Mouse (Mus musculus): ENCODE results near the gene Pitpnm3. TPM values are rescaled to one million over a fixed set of nuclear protein-coding genes. Genes with fewer than 3 reads are reported as not detected.

The Pitpnm3 gene
- total RNA-seq, 2 experiments from 2014 or later: 20.9 to 25.5 TPM

DNA sequence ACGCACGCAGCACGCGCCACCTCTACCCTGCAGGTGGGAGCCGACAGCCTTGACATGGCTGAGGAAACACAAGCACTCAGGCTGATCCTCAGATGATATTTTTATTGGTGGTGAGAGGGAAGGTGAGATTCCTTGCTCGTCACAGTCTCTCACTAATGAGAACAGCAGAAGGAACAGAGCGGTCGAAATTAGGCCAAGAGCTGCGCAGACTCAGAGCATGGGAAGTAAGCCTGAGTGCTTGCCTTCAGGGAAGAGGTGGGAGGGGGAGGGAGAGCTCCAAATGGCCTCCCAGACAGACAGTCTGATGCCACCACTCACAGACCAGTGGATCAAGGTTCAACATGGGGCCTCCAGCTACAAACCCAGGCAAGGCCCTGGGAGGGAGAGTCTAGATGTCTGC, 109.1 kb downstream of the Pitpnm3 start:
- DNase-seq: no peak
- intact Hi-C loops (cut with DNase I): loop anchor here (10.0 kb wide), 2 partner anchors 182 to 352 kb away; no protein-coding TSS in a partner anchor

DNA sequence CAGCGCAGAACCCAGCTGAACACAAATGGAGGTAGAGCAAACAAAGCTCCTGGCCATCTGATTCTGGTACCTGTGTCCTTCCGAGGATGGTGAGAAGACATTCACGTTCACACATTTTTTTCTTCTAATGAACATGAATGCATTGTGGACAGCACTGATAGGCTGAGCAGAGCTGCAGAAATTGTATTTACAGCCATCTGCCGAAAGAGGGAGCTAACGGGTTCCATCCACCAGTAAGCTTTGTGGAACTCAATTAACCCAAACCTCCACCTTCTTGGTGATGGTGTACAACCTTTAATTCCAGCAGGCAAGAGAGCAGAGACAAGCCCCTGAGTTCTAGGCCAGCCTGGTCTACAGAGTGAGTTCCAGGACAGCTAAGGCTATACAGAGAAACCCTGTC, 109.7 kb downstream of the Pitpnm3 start:
- intact Hi-C loops (cut with DNase I): loop anchor here (10.0 kb wide), 2 partner anchors 181 to 351 kb away; no protein-coding TSS in a partner anchor
- no peak for DNase-seq

DNA sequence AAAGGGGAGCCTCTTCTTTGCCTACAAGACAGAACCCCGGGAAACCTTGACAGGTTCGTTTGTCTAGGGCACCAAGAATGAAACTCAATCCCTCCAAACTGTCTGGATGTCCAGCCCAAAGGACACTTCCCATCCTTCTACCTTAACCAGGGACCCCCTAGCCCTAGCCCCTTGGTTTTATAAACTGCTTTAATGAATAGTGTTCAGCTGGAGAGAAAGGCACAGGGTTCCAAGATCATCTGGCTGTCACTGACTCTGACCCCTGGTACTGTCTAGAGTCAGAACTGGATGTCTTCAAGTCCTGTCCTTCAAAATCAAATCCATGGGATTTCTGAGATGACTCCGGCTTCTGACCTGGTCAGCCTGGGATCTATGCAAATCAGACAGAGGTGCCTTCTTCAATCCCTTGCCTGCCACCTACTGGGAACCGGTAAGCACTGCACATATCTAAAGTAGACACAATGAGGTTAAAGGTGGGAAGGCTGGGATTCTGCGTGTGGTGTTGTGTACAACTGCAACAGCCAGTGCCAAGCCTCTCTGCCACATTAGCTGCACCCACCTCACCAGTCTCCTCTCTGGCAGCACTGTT, 111.3 kb downstream of the Pitpnm3 start:
- intact Hi-C loops (cut with DNase I): loop anchor here (5.0 to 10.0 kb wide), 3 partner anchors 179 to 349 kb away; no protein-coding TSS in a partner anchor
- DNase-seq: peak; percentile 77

DNA sequence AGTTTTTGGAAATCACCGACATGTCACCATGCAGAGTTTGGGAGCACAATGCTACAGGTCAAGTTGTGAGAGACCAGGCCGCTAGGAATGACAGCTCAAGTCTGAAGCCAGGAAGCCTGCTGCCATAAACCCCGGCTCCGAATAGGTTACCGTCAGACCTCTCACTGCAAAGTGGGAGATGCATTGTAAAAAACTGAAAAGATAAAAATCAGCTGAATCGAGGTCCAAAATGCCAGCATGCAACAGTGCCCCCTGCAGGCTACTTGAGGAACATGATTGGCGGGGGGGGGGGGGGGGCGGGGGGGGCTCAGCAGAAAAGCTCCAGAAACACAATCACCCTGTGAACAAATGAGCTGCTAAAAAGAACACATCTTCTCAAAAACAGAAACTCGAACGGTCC, 112.0 kb downstream of the Pitpnm3 start:
- DNase-seq: no peak
- intact Hi-C loops (cut with DNase I): loop anchor here (5.0 to 10.0 kb wide), 3 partner anchors 179 to 349 kb away; no protein-coding TSS in a partner anchor

DNA sequence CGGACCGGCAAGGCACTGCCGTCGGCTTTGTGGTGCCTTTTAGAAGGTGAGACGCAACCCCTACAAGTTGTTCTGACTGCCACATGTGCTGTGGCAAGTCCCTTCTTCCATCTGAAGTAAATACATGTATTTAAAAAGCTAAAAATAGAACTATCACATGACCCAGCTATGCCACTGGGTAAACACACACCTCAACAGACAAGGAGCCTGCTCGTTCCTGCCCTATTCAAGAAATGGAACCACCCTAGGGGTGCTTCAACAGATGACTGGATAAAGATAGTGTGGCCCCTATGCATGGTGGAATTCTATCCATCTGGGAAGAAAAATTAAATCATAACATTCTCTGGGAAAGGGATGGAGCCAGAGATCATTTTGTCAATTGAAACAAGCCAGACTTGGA, 112.8 kb downstream of the Pitpnm3 start:
- intact Hi-C loops (cut with DNase I): loop anchor here (5.0 to 10.0 kb wide), 3 partner anchors 178 to 348 kb away; no protein-coding TSS in a partner anchor
- DNase-seq: no peak

DNA sequence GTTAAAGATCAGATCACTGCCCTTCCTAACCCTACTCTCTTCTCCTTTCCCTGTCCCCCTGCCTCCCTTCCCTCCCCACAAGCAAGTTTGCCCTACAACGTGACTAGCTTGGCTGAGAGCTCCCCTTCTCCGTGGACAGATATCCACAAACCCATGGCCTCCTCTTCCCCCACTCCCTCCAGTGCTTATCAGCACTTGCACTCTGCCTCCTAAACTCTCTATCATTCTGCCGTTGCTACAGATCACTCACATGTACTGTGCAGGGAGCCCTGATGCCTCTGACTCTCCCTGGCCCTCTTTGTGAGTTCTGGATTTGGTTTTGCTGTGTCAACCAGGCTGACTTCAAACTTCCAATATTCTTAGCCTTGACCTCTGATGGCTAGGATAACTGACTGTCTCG, 114.6 kb downstream of the Pitpnm3 start:
- intact Hi-C loops (cut with DNase I): loop anchor here (5.0 to 10.0 kb wide), 3 partner anchors 176 to 346 kb away; no protein-coding TSS in a partner anchor
- DNase-seq: no peak

DNA sequence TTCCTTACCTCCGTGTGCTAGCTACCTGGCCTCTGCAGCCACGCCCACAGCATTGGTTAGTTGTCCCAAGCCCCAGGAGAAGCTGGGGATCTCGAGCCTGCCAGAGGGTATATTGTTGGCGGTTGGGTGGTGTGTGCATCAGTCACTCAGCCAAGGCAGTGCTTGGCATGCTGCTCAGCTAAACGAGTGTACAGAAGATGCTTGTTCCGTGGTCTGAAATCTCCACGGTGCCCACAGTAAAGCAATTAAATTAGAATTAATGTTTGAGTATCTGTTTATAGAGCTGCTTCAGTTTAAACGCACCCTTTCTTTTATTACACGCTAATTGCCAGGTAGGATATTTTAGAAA, 118.4 kb downstream of the Pitpnm3 start:
- intact Hi-C loops (cut with DNase I): no loop called here
- DNase-seq: no peak

DNA sequence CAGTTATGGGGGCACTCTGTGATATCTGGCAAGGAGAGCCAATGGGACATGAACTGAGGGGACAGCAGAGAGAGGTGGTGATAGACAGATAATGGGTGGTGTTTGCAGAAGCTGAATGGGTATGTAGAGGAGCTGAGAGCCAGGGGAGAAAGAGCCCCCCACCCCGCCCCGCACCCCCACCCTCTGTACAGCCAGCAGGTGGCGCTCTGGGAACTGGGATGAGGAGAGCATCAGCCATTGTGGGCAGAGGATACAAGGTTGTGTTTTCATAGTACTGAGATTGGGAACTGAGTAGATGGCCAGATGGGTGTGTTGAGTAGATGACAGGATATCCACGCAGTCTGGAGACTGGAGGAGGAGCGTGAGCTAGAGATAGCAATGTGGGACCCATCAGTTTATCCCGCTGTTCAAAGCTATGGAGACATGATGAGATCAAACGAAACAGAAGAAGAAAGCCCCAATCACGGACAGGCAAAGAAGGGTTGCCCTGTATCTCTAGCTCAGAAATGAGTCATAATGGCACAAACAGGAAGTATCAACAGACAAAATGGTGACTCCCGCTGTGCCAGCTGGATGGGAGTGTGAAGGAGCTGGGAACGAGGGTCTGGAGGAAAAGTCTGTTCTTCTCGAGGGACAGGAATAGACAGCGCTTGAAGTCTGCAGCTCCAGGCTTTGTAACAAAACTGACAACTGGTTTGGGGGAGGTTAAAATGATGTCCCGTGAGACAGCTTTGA, 118.9 kb downstream of the Pitpnm3 start:
- intact Hi-C loops (cut with DNase I): no loop called here
- no peak for DNase-seq

DNA sequence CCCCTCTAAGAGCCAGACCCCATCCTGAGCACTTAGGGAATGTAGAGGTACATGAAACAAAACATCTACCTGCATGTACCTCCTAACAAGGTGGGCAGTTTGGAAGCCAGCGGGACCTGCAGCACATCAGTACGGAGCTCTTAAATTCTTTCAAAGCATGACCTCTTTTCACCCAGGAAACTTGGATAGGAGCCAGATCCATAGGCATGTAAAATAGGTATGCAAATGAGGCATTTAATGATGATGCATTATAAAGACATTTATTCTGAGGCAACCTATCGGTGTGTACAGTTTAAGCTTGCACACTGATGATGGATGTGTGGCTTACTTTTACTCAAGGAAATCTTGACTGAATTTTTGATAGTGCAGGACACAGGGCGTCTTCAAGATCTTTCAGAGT, 120.9 kb downstream of the Pitpnm3 start:
- intact Hi-C loops (cut with DNase I): no loop called here
- no peak for DNase-seq

DNA sequence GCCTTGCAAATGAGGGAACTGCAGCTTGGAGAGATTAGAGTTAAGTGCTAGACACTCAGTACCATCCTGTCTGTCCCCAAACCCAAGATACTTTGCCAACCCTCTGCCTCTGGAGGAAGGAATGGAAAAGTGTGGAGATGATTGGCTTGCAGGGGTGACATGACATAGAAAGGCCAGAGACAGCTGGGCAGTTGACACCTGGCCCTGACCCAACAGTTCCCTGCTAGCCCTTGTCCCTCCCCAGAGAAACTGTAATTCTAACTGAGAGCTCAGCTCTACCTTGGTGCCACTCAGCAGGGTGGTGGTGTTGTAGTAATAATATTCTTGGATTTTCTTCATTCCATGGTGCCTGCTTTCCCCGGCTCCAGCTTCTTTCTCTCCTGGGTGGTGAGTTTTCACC, 123.6 kb downstream of the Pitpnm3 start:
- DNase-seq: no peak
- intact Hi-C loops (cut with DNase I): no loop called here

DNA sequence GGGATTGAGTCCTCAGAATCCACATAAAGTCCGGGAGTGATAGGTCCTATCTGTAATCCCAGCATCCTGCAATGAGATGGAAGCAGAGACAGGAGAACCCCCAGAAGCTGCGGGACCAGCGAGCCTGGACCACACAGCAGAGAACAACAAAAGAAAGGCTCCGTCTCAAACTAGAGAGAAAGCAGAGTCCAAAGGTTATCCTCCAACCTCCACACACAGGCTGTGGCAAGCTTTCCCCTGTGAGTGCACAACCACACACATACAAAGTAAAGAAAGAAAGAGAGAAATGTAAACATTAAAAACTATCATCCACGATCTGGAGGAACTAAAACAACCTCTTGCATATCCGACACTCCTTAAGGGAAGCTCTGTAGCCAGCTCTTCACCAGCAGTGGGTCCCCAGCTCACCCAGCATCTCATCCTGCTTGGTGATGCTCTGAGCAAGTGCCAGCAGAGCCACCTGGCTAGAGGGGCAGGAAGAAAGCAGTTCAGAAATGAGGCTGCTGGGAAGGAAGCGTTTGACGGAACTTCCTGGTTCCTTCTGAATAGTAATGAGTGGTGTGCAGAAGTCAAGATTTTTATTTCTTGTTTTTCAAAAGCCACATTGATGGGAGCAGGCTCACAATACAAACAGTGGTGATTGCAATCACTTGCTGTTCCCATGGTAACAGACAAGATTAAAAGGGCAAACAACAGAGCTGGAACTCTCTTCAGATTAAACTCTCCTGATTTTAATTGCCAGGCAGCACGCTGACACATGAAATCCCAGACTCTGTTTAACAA, 124.4 kb downstream of the Pitpnm3 start:
- intact Hi-C loops (cut with DNase I): no loop called here
- no peak for DNase-seq

DNA sequence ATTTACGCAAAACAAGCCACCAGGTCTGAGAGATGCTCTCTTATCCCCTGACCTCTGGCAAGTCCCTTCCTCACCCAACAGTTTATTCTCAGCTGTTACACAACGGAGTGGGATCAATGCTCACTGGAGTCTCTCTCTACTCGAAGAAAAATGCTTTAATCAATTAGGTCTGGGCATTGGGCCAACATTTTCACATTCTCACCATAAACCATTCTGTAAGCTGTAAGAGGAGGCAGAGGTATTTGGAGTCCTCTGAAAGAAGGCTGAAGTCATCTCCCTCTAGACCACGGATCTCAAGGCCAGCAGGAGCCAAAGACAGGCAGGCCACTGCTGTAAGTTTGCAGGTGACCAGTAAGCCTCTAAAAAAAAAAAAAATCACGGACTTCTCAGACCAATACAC, 125.2 kb downstream of the Pitpnm3 start:
- intact Hi-C loops (cut with DNase I): no loop called here
- DNase-seq: no peak

DNA sequence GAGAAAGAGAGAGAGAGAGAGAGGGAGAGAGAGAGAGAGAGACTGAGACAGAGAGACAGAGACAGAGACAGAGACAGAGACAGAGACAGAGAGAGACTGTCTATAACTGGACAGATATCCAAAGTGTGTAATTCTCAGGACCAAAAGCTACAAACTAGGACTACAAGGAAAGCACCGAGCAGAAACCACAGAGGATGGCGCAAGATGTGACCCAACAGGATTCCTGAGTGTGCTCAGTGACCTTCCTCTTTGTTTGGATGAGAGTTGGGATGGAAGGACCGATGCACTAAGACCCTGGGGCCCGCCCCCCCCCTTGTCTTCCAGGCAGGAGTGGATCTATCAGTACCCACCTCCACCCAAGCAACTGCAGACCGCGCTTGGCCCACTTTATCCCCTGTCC, 130.0 kb downstream of the Pitpnm3 start:
- no peak for DNase-seq
- intact Hi-C loops (cut with DNase I): no loop called here

DNA sequence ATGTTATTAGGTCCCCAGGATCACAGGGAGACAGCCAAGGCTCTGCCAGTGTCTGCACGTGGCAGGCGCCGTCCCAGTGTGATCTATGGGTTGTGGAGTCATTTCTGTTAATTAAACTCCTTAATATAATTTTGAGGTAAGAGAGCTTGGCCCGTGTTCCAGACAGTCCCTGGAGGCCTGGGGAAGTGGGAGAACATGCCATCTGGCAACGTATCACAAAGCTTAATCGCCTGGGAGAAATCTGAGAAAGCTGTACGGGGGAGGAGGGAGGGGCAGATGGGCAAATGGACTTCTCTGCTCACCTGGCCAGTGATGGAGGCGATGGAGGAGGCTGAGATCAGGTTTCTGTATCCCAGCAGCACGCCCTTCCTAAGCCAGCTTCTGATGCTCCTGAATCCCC, 132.4 kb downstream of the Pitpnm3 start:
- intact Hi-C loops (cut with DNase I): no loop called here

DNA sequence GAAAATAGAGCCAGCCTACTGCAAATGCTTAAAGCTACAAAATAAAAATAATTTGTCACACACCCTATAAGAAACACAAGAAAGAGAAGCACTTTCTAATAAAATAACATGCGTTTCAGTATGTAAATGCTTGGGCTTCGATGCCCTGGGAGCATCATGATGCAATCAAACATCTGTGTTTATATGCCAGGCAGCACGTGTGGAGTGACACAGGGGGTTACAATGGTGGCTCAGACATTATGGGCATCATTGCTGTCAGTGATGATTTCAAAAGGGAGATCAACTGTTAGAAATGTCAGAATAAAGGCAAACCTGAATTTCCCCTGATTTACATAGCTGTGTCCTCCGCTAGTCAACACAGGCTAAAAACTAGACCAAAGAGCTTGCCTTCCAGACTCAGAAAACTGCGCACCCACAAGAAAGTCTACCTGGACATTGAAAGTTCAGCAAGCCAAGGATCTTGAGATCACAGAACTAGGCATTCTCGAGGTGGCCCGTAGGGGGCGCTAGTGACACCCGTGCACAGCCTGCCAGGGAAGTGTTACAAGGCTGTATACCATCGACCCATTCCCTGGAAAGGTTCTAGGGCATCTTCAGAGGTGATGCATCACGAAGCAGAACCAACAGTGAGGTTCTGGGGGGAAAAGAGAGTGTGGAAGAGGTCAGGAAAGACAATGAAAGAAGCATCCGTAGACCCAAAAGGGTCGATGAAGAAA, 133.3 kb downstream of the Pitpnm3 start:
- peak; percentile 39 for DNase-seq
- intact Hi-C loops (cut with DNase I): no loop called here

More for the DNA sequence above, 132.4 kb downstream of the Pitpnm3 start:
- peak; percentile 43 for DNase-seq

DNA sequence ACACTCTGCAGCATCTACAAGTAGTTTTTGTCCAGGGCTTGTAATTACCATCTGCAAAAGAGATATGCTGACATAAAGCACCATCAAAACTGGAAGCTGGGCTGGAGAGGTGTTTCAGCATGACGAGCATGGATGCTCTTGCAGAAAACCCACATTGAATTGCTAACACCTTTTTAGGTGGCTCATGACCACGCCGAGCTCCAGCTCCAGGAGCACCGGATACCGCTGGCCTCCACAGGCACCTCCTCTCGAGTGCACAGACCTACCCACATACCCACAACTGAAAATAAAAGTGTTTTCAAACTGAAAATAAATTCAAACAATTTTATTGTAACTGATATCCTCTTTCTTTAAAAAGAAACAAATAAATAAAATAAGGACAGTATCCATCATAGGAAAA, 135.4 kb downstream of the Pitpnm3 start:
- intact Hi-C loops (cut with DNase I): no loop called here
- DNase-seq: no peak

Other genes with a start within 250 kb of the Pitpnm3 start
- gene Aipl1, start 98.3 kb downstream of the Pitpnm3 start, total RNA-seq (2021): under 1 TPM; 0.14 to 0.26 TPM
- 1 to 10 TPM; 9.3 to 9.7 TPM for gene Pimreg, start 93.7 kb downstream of the Pitpnm3 start, total RNA-seq (2021)
- 10 to 100 TPM; 11.8 to 12.6 TPM for gene Gm43951, start 71.1 kb upstream of the Pitpnm3 start, total RNA-seq (2021)
- gene 4933427D14Rik, start 71.7 kb upstream of the Pitpnm3 start, total RNA-seq (2021): 10 to 100 TPM; 36.3 to 37.6 TPM
- 10 to 100 TPM; 54.9 to 61.7 TPM for gene Txndc17, start 71.8 kb upstream of the Pitpnm3 start, total RNA-seq (2021)
- 10 to 100 TPM; 13.8 to 14.6 TPM for gene Med31, start 79.8 kb upstream of the Pitpnm3 start, total RNA-seq (2021)
- 1 to 10 TPM; 7.2 to 9.8 TPM for gene Slc13a5, start 131.4 kb upstream of the Pitpnm3 start, total RNA-seq (2021)
- 1 to 10 TPM in 1 of 2 experiments, under 1 TPM in 1; 0.70 to 1.2 TPM for gene Xaf1, start 165.9 kb upstream of the Pitpnm3 start, total RNA-seq (2021)
- gene Fbxo39, start 178.7 kb upstream of the Pitpnm3 start, total RNA-seq (2021): not detected
- 1 to 10 TPM; 1.6 to 2.1 TPM for gene Tekt1, start 226.7 kb upstream of the Pitpnm3 start, total RNA-seq (2021)